Mouse (Mus musculus) inflammation-experienced regulatory T-cells, adult 6 months (primary cell): ENCODE measurements around the gene Slc25a29. TPM values are rescaled to one million over a fixed set of nuclear protein-coding genes. Genes with fewer than 3 reads are reported as not detected.
"Not testable (repeated sequence)": the region's sequence is repeated elsewhere in the genome, so short reads cannot be mapped to it uniquely, and the experiment has no call there.

Experiments
- ATAC-seq: one replicate; pipeline ENCODE4 v1.8.0; 2017
- polyA plus RNA-seq, 3 experiments: library from polyadenylated mRNA; unstranded; fragments of 100-300 nt; shearing (Covaris generic); gene quantifications; one replicate each; pipeline ENCODE4 v1.2.1; 2017

The Slc25a29 gene
- 1 to 10 TPM; 1.4 to 4.3 (median 3.5) TPM for polyA plus RNA-seq

GRCm38 (mm10) chr12:108835840-108836409, at the start of gene Slc25a29, which contains the start of gene Slc25a47:
Gene Slc25a29 (minus strand): TSS chr12:108835883.
Gene Slc25a47 (plus strand): TSS chr12:108836046.
- ATAC-seq, result peak; percentile 97

DNA sequence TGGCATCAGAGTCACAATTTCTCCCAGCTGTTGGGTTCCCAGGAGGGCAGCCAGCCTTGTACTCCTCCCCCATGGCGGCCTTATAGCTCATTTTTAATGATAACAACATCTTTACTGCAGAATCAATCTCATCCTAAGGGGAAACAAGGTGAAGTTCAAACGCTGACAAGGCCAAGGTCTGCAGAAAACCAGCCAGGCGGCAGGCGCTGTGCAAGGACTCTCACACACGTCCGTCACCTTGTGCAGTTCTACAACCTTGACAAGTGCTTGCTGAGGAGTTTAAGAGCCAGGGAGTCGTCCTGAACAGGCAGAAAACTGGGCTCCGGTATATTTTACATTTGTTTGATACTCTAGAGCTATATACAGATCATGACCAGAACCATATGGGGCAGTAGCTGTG, 47.1 kb upstream of the Slc25a29 start:
- no peak for ATAC-seq

GRCm38 (mm10) chr12:108881192-108881591, 45.5 kb upstream of the Slc25a29 start:
- no peak for ATAC-seq

DNA sequence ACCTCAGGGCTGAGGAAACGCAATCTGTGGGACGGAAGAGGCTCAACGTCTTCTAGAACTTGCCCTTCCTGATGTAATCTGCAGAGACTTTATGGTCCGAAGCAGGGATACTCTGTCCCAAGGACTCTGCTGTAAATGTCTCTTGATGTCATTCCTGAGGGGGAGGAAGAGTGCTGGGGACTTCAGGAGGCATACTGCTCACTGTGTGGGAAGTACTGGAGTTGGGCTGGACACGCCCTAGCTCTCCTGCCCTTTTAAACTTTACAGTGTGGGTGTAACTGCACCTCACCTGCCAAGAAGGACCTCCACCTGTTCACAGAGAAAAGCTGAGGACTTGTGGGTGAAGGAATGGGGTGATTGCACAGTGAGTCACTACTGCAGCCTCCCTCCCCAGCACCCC, 44.9 kb upstream of the Slc25a29 start:
- ATAC-seq, result no peak

GRCm38 (mm10) chr12:108879138-108879537, 43.5 kb upstream of the Slc25a29 start:
- no peak for ATAC-seq

- ATAC-seq, result no peak
Measured at GRCm38 (mm10) chr12:108873122-108873521, 37.4 kb upstream of the Slc25a29 start.

DNA sequence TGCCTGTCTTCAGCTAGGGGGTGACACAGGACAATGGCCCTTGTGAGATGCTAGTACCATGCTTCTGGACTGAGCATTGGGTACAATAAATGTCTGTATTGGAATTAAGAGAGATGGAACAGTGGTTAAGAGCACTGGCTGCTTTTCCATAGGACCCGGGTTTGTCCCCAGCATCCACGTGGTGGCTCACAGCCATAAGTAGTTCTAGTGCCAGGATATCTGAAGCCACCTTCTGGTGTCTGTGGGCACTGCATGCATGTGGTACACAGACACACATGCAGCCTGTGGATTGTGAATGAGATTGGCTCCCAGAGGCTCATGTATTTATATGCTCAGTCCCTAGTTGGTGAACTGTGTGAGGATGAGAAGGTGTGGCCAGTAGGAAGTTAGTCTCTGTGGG, 33.9 kb upstream of the Slc25a29 start:
- ATAC-seq, result no peak

GRCm38 (mm10) chr12:108865007-108865494, 29.4 kb upstream of the Slc25a29 start:
- ATAC-seq, result no peak

- ATAC-seq, result no peak
Measured at GRCm38 (mm10) chr12:108858486-108858885, 22.8 kb upstream of the Slc25a29 start.

- no peak for ATAC-seq
Measured at GRCm38 (mm10) chr12:108857589-108858184, 22.0 kb upstream of the Slc25a29 start.

DNA sequence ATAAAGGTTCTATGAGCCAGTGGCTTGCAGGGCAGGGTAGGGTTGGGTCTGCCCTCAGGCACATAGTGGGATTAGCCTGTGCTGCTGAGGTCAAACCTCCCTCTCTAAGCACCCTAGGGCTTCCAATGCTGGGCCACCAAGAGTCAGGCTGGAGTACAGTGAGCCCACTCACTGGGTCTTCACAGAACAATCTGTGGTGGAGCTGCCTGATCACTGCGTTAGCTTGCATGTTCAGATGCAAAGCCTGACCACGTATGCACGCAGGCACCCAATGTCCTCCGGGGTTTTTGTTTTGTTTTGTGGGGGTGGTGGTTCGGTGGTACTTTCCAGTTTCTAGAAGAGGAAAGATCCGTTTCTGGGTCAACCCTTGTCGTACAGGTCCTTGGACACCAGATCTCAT, 21.4 kb upstream of the Slc25a29 start:
- no peak for ATAC-seq

GRCm38 (mm10) chr12:108856186-108856585, 20.5 kb upstream of the Slc25a29 start:
- no peak for ATAC-seq

- no peak for ATAC-seq
Measured at GRCm38 (mm10) chr12:108855081-108855480, 19.4 kb upstream of the Slc25a29 start.

DNA sequence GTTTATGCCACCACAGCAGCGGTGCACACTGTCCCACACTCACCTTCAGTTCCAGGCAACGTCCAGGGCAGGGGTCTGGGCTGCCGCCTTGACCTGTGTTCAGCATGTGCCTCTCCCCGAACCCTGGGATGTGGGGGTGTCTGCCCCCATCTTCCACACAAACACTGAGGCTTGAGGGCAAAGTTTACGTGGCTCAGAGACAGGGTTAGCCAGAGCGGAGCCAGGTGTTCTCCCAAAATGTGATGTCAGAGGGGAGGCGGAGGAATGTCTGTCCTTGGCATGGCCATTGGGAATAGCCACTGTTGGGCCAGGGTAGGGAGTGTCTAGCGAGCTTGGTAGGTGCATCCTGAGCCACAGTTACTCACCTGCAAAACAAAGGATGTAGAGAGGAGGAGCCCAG, 17.1 kb upstream of the Slc25a29 start:
- ATAC-seq, result no peak

DNA sequence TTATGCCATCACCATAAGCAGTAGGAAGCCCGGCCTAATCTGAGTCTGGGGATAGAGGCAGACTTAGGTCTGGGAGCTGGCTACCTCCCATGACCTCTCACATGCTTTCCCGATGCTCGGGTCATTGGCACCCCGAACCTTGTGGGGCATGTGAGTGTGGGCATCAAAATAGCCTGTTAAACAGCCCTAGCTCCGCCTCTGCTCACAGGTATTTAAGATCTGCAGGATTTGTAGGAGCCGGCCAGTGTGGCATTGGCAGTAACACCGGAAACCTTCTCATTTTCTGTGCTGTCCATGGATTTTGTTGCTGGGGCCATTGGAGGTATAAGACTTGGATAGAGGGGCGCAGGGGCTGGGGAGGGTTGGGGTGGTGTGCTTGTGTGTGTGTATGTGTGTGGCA, 15.2 kb upstream of the Slc25a29 start:
- no peak for ATAC-seq

DNA sequence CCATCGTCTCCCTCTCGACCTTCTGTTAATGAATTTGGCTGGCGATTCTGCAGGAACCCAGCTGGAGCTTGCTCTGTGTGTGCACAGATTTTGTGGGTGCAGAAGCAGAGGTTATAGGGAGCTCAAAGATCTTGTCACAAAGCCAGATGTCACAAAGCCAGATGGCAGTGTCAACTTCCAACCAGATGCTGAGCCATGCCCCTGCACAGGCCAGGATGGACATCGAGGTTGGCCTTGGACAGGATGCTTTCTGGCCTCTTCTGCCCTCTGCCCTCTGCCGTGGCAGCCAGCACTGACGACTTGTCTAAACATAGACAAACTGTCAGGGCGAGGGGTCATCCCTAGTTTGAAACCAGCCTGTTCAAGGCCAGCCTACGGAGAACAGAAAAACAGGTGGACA, 14.4 kb upstream of the Slc25a29 start:
- no peak for ATAC-seq

- no peak for ATAC-seq
Measured at GRCm38 (mm10) chr12:108849488-108850022, 13.9 kb upstream of the Slc25a29 start.

DNA sequence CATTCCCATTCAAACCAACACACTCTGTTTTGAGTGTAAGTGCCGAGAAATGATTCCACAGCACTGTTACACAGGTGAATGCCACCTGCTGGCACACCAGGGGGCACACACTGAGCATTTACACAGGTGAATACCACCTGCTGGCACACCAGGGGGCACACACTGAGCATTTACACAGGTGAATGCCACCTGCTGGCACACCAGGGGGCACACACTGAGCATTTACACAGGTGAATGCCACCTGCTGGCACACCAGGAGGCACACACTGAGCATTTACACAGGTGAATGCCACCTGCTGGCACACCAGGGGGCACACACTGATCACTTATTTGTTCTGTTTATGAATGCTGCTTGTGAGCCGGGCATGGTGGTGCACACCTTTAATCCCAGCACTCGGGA, 12.3 kb upstream of the Slc25a29 start:
- not testable (repeated sequence) for ATAC-seq

- ATAC-seq, result no peak
Measured at GRCm38 (mm10) chr12:108842663-108843062, 7.0 kb upstream of the Slc25a29 start.

DNA sequence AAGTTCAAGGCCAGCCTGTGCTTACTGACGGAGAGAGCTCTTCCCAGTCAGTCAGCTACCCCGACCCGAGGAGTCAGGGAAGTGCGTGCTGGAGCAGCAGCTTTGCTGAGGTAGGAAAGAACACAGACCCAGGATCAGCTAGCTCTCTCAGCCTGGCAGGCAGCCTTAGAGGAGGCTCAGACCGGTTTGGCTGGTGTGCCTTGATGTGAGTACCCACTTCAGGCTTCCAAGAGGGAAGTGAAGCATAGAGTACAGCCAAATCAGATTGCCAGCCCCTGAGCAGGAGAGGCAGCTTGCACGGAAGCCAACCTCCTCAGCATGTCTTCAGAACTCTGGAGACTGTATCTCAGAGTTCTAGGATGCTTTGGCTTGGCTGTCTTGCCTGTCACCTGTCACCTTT, 5.5 kb upstream of the Slc25a29 start:
- ATAC-seq, result no peak

GRCm38 (mm10) chr12:108836722-108837121, 1.0 kb upstream of the Slc25a29 start:
- ATAC-seq, result no peak

- ATAC-seq, result peak; percentile 57
Measured at GRCm38 (mm10) chr12:108835208-108835839, 359 bp downstream of the Slc25a29 start.

- no peak for ATAC-seq
Measured at GRCm38 (mm10) chr12:108834786-108835185, 897 bp downstream of the Slc25a29 start.

DNA sequence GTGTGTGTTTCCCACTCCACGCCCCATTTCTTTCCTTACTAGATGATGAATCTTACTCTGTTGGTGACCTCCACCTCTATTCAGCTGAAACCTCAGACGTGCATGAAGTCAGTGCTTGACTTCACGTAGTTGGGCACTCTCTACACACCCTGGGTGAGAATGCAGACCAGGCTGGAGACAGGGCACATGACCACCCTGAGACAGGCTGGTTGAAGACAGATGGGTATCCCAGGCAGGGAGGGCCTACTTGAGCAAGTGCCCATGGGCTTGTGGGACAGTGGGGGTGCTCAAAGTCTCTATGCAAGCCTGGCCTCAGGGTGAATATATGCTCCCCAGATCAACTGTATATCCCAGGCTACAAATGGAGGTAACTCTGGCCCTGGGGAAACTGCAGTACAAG, 1.3 kb downstream of the Slc25a29 start:
- ATAC-seq, result no peak
